Mouse (Mus musculus) ovary, postnatal 10 days (tissue): ENCODE results near the gene Lilra6.
"Not testable (repeated sequence)": the region's sequence is repeated elsewhere in the genome, so short reads cannot be mapped to it uniquely, and the experiment has no call there.

Source experiments
- DNase-seq: peaks from one replicate; pipeline ENCODE4 v3.0.0; 2022; ENCODE audit warnings: low spot score

The Lilra6 gene

GRCm38 (mm10) chr7:3915387-3915786 is at the start of gene Lilra6:
Gene Lilra6, minus strand, starts transcription at chr7:3915503.
- DNase-seq: not testable (repeated sequence)

- DNase-seq: no peak
Observed at GRCm38 (mm10) chr7:3962017-3962416, 46.7 kb upstream of the Lilra6 start.

- DNase-seq: no peak
Observed at GRCm38 (mm10) chr7:3957387-3957786, 42.1 kb upstream of the Lilra6 start.

GRCm38 (mm10) chr7:3949159-3949558 is 33.9 kb upstream of the Lilra6 start:
- DNase-seq: no peak

GRCm38 (mm10) chr7:3948223-3948622 is 32.9 kb upstream of the Lilra6 start:
- no peak for DNase-seq

GRCm38 (mm10) chr7:3946117-3946516 is 30.8 kb upstream of the Lilra6 start:
- no peak for DNase-seq

- no peak for DNase-seq
Observed at GRCm38 (mm10) chr7:3940915-3941314, 25.6 kb upstream of the Lilra6 start.

GRCm38 (mm10) chr7:3939866-3940525 is 24.7 kb upstream of the Lilra6 start:
- no peak for DNase-seq

- not testable (repeated sequence) for DNase-seq
Observed at GRCm38 (mm10) chr7:3935473-3935872, 20.2 kb upstream of the Lilra6 start.

GRCm38 (mm10) chr7:3903704-3904103 is 11.6 kb downstream of the Lilra6 start:
- DNase-seq: no peak

- DNase-seq: not testable (repeated sequence)
Observed at GRCm38 (mm10) chr7:3898036-3898590, 17.2 kb downstream of the Lilra6 start, which contains the start of gene Gm14548. Gene Gm14548, minus strand, starts transcription at chr7:3898120.

- not testable (repeated sequence) for DNase-seq
Observed at GRCm38 (mm10) chr7:3875032-3875431, 40.3 kb downstream of the Lilra6 start.
